Mouse (Mus musculus) cerebellum, adult 9-11 months (tissue): ENCODE results near the gene Lad1.

Experiments
- DNase-seq: peaks from one replicate; pipeline ENCODE4 v3.0.0; 2022

Gene Lad1

DNA sequence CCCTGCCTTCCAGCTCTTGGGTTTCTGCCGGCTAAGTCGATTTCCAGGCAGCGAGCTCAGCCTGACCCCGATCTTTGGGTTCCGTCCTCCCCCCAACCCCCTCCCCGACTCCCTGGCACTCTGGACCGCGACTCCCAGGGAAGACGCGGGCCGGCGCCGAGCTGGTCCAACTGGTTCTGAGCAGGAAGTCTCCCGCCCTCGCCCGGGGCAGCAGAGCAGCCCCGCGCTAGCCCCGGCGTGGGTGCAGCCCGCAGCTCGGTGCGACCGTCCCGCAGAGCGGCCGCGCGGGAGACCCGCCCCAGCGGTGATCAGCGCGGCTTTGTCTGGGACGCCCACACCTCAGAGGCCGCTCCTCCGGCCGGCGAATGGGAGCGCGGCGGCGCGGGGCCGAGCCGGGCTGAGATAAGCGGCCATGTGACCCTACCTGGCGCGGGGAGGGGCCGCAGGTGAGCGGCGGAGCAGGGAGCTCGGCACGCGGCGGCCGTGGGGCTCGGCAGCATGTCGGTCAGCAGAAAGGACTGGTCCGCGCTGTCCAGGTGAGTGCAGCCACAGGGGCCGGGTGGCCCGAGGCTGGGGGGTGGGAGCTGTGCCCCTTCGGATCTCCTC is at the start of gene Lad1:
Lad1 (plus strand) TSS at position 118 of the 606 bp plus-strand sequence.
- no peak for DNase-seq

DNA sequence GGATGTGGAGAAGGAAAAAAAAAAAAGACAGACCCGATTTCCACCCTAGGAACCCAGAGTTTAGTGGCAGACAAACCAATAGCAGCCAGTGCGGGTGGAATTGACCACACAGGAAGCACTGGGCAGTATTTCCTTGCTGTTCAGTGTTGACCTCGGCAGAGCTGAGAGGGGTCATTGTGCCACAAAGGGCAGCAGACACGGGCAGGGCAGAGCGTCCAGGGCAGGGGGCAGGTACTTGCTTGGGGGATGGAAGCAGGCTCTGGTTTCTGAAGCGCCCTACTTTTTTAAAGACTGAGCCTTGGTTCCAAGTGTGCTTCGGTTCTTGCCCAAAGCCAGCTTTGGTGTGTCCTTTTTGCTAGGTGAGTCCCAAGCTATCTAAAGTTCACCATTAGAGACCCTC is 48.2 kb upstream of the Lad1 start:
- no peak for DNase-seq

- DNase-seq, result no peak
Observed at GRCm38 (mm10) chr1:135770896-135771572, 47.4 kb upstream of the Lad1 start.

DNA sequence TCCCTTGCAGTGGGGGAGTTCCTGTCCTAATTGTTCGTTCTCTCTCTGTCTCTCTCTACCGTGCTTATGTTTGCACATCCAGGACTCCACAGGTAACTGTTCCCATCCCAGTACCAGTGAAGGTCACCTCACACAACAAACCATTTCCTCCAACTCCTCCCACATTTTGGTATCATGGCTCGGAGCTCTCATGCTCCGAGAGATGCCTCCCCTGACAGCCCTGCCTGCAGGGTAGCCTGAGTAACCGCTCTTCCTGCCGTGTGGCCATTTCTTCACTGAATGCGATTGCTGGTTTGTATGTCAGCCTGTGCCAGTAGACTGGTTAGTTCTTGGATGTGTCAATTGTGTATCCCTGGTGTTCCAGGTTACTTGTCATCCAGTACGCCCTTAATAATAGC is 46.8 kb upstream of the Lad1 start:
- no peak for DNase-seq

DNA sequence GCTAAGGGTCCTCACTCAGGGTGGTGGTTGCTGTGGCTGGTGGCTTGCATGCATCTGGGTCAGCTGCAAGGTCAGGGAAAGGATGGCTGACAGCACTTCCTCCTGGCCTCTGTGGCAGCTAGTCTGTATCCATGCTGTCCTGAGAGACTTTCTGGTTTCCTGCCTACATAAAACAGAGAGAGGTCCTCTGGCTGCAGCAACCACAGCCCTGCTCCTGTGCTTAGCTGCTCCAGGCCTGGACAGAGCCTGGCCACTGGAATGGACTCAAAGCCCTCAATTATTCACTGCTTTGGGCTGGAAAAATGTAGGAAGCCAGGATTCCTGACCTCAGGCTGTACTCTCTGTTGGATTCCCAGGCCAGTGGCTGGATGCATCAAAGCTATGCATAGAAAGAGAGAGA is 41.8 kb upstream of the Lad1 start:
- no peak for DNase-seq

GRCm38 (mm10) chr1:135777046-135777445 is 41.4 kb upstream of the Lad1 start:
- no peak for DNase-seq

DNA sequence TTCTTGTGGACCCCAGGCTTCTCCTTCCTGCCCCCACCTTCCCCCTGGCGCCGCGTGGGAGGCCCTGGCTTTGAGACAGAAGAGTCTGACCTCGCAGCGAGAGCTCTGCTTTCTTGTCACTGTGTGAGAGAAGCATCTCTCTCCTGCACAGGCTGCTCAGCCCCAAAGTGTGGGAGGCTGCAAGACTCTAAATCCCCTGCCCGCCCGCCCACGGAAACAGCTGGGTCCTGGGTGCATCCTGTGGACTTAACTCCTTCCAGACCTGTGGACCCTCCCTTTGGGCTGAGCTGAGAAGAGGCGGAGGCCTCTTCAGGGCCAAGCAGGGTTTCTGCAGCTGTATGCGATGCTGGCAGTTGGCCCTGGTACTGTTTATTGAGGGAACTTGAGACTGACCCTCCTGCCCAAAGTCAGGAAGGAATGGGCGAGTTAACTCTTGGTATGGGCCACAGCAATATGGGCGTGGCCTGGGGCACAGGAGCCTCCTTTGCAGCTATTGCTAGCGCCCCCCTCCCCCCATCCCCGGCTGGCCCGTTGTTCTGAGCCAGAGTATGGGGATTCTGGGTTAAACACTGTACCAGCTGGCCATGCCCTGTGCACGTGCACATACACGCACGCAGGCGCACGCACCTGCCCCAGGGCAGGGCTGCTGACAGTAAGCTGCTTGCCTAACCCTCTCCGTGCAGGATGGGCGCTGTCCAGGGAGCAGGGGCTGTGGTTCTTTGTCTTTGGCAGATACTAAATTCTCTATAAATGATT is 39.4 kb upstream of the Lad1 start, which contains the start of gene Tnni1:
Tnni1 (plus strand) TSS at position 655 of the 756 bp plus-strand sequence.
- no peak for DNase-seq

DNA sequence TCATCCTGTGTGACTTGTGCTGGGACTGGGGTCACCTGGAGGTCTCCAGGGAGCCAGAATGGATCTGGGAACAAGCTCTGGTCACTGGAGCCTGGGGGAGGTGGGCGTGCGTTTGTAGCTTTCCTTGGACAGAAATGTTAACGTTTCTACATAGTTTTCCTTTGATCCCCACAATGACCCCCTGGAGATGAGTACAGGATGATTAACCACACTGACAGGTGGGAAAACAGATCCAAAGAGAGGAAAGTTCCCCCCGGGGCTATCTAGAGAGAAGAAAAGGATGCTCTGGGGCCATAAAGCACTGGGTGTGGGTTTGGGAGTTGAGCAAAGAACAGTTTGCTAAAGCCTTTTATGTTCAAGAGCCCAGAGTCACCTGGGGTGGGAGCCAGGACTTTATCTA is 37.7 kb upstream of the Lad1 start:
- no peak for DNase-seq

GRCm38 (mm10) chr1:135781220-135781619 is 37.2 kb upstream of the Lad1 start:
- DNase-seq, result peak; percentile 34

GRCm38 (mm10) chr1:135782816-135783215 is 35.6 kb upstream of the Lad1 start:
- no peak for DNase-seq

GRCm38 (mm10) chr1:135787799-135788198 is 30.6 kb upstream of the Lad1 start:
- peak; percentile 18 for DNase-seq

DNA sequence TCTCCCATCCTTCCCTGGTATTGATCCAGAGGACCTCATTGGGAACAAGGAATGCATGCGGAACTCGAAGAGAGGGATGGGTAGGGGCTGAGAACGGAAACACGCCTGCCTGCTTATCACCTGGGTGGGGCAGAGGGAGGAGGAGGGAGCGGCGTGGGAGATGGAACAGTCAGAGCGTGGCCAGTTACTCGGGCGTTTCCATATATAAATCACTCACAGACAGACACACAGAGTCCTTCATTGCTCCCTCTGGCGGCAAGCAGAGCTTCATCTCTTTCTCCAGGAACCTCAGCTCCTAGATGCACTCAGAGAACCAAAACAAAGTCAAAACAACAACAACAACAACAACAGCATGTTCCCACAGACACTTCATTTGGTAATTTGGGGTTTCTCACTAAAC is 29.7 kb upstream of the Lad1 start:
- DNase-seq, result no peak

GRCm38 (mm10) chr1:135789815-135790214 is 28.6 kb upstream of the Lad1 start:
- DNase-seq, result no peak

- DNase-seq, result no peak
Observed at GRCm38 (mm10) chr1:135792143-135792939, 26.1 kb upstream of the Lad1 start.

- DNase-seq, result no peak
Observed at GRCm38 (mm10) chr1:135793370-135794215, 24.8 kb upstream of the Lad1 start.

DNA sequence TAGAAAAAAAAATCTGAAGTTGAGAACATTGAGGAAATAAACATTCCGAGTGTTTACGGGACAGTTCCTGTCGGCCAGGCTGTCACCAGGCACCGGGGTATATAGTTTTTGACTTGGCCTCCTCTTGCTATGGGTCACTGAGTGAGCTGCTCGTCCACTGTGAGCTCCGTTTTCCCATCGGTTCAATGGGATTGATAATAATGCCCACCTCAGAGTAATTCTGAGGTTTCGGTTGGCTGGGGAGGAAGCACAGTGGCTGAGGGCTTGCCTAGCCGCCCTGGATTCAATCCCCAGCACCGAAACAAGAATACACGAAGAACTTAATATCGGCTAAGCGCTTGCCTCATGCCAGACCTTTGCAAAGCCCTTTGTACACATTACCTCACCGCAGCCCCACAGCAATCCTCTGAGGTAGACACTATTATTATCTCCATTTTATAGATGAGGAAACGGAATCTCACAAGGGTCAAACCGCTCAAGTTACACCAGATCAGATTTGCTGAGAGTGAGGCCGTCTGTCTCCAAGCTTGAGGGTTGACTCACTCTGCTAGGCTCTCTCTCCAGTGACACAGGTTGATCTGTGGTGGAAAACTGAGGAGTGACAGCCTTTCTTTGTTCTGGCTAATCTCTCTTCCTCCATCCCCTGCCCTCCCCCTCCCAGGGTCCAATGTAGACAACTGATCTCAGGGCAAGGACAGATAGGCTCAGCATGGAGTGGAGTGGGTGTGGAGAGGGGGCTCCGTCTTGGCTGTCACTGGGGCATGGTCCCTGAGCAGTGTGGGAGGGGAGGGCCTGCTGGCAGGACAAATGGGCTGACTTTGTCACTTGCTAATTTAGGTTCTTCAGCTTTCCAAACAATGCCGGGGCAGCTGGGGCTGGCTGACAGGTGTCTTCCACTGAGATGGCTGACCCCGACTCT is 23.9 kb upstream of the Lad1 start:
- no peak for DNase-seq

DNA sequence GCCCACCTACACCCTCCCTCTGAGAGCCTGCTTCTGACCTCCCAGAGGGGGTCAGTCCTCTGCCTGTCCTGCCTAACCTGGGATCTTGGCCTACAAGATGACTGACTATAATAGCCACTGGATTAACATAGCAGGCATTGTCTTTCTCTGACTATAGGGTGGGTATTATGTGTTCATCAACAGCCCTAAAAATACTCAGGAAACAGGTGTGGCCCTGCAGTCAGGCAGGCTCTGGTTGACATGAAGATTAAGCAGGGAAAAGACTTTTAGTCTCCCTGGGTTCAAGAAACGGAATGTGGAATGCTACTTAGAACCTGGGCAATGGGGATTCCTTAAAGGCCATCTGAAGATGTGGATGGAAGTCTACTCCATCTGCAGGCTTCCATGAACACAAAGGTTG is 19.9 kb upstream of the Lad1 start:
- DNase-seq, result no peak

- no peak for DNase-seq
Observed at GRCm38 (mm10) chr1:135799109-135799627, 19.2 kb upstream of the Lad1 start.

GRCm38 (mm10) chr1:135800192-135800950 is 18.0 kb upstream of the Lad1 start:
- DNase-seq, result no peak

DNA sequence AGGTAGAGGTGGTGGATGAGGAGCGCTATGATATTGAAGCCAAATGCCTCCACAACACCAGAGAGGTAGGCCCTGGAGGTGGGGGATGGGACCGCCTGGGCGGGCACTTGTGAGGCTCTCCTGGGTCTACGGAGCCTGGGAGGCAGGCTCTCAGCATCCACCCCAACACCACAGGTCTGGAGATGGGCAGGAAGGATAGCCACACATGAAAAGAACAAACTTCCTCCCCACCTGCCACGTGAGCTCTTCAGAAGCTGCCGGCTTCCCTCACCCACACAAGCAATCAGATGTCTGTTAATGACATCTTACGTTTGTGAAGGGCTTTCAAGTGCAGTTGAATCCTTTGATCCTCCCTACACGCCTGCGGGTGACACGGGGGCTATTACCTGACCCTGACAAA is 10.9 kb upstream of the Lad1 start:
- no peak for DNase-seq
